Mouse (Mus musculus): Measurements from ENCODE around the gene Acad12. TPM values are rescaled to one million over a fixed set of nuclear protein-coding genes. Genes with fewer than 3 reads are reported as not detected.

Gene Acad12
- polyA plus RNA-seq, 1 experiment from 2014 or later = 3.5 TPM

DNA sequence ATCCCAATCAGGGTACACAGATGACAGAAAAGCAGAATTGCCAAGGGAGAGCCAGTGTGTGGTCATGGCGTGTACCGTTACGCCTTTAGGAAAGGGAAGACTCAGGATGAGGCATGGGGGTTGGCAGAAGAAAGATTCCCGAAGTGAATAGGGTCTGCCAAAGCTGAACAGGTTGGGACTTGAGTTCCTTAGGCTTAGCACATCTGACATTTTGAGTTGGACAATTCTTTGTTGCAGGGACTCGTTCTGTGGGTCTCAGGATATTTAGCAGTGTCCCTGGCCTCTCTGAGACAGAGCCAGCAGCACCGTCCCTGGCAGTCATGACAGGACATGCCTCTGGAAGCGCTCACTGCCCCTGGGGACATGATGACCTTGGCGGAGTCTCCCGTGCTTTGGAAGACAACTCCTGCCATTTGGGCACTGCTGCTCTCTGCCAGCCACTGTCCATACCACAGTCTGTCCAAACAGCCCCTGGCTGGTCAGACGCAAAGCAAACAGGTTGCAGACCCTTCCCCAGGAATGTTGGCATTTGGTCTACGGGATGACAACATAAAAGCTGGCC lies 41.7 kb downstream of the Acad12 start:
- no peak overlapping the region for H3K4me3 ChIP-seq (ENCODE audit: low read depth, low read length)
- TF ChIP-seq CTCF (IDR thresholded peaks at IDR 0.05; ENCODE audit: low read depth) = no peak

GRCm38 (mm10) chr5:121575867-121576266 lies 42.9 kb downstream of the Acad12 start:
- Histone ChIP-seq H3K27me3 (replicated peaks; ENCODE audit: control insufficient read depth, insufficient read depth, low read length) (no peaks in the 10 kb centered on the region), H3K36me3 (ENCODE audit: control insufficient read depth, insufficient read depth) (peaks cover 86% of the 10 kb centered on the region), H3K4me3 (ENCODE audit: low read depth, low read length) (no peak overlapping the region), H3K4me1 (replicated peaks; ENCODE audit: control insufficient read depth, insufficient read depth, low read length) (no peaks in the 10 kb centered on the region), H3K4me2 (replicated peaks; ENCODE audit: low read depth) (no peak overlapping the region), H3K9ac (ENCODE audit: low read depth, low read length) (no peak overlapping the region), H3K27ac (ENCODE audit: low read depth, low read length) (no peak overlapping the region), H3K9me3 (ENCODE audit: control insufficient read depth) (no peaks in the 10 kb centered on the region)
- WGBS = 96% methylated on average over 11 of the region's 11 CpGs
- no peak for TF ChIP-seq CTCF (IDR thresholded peaks at IDR 0.05; ENCODE audit: low read depth)
- ATAC-seq = no peak

More for the DNA sequence above, 41.7 kb downstream of the Acad12 start:
- H3K9me3 ChIP-seq (ENCODE audit: control insufficient read depth) = no peaks in the 10 kb centered on the region
- 84% methylated on average over 11 of the region's 11 CpGs for WGBS
- H3K36me3 ChIP-seq (ENCODE audit: control insufficient read depth, insufficient read depth) = peaks cover 75% of the 10 kb centered on the region
- H3K9ac ChIP-seq (ENCODE audit: low read depth, low read length) = no peak overlapping the region
- H3K27me3 ChIP-seq (replicated peaks; ENCODE audit: control insufficient read depth, insufficient read depth, low read length) = no peaks in the 10 kb centered on the region
- ATAC-seq = no peak
- no peak overlapping the region for H3K4me2 ChIP-seq (replicated peaks; ENCODE audit: low read depth)
- no peaks in the 10 kb centered on the region for H3K4me1 ChIP-seq (replicated peaks; ENCODE audit: control insufficient read depth, insufficient read depth, low read length)
- no peak overlapping the region for H3K27ac ChIP-seq (ENCODE audit: low read depth, low read length)

DNA sequence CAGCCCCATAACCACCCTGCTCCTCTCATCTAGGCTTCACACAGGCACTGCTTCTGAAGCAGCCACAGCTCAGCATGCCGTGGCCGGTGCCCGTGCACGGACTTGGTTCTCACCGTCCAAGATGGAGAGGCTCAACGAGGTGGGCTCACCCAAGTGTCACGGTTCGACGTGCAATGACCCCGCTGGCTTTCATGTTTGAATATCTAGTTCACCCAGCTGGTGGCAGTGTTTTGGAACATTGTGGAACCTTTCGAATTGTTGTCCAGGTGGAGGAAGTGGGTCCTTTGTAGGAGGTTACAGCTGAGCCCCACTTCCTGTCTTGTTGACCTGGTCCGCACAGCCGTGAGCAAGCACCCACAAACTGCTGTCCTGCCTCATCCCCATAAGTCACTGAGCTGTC lies 44.6 kb downstream of the Acad12 start:
- WGBS = 91% methylated on average over 13 of the region's 13 CpGs
- Histone ChIP-seq H3K9me3 (ENCODE audit: control insufficient read depth) (no peaks in the 10 kb centered on the region), H3K36me3 (ENCODE audit: control insufficient read depth, insufficient read depth) (peaks cover 81% of the 10 kb centered on the region), H3K9ac (ENCODE audit: low read depth, low read length) (no peak overlapping the region), H3K4me1 (replicated peaks; ENCODE audit: control insufficient read depth, insufficient read depth, low read length) (no peaks in the 10 kb centered on the region), H3K4me3 (ENCODE audit: low read depth, low read length) (no peak overlapping the region), H3K4me2 (replicated peaks; ENCODE audit: low read depth) (no peak overlapping the region), H3K27me3 (replicated peaks; ENCODE audit: control insufficient read depth, insufficient read depth, low read length) (no peaks in the 10 kb centered on the region), H3K27ac (ENCODE audit: low read depth, low read length) (no peak overlapping the region)
- TF ChIP-seq CTCF (IDR thresholded peaks at IDR 0.05; ENCODE audit: low read depth) = no peak
- no peak for ATAC-seq

DNA sequence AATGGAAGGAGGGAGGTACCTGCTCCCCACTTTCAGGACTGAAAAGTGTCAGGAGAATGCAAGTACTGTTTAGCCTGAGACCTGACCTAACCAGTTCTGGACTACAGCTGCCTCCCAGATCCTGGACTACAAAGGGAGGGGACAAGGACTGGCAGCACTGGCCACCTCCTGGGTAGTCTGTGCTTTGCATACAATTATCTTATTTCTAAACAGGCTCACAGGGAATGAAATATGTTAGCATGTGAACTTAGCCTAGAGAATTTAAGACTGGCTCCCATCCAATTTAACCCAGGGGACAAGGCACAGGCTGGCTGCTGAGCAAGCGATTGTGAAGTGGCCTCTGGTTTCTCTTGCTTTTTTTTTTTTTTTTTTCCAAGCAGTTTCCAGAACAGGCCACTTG lies 48.0 kb downstream of the Acad12 start:
- 52% methylated on average over 1 of the region's 1 CpGs for WGBS
- Histone ChIP-seq H3K27me3 (replicated peaks; ENCODE audit: control insufficient read depth, insufficient read depth, low read length) (no peaks in the 10 kb centered on the region), H3K9me3 (ENCODE audit: control insufficient read depth) (no peaks in the 10 kb centered on the region), H3K4me2 (replicated peaks; ENCODE audit: low read depth) (no peak overlapping the region), H3K4me1 (replicated peaks; ENCODE audit: control insufficient read depth, insufficient read depth, low read length) (no peaks in the 10 kb centered on the region), H3K36me3 (ENCODE audit: control insufficient read depth, insufficient read depth) (peaks cover 60% of the 10 kb centered on the region), H3K27ac (ENCODE audit: low read depth, low read length) (no peak overlapping the region), H3K4me3 (ENCODE audit: low read depth, low read length) (no peak overlapping the region), H3K9ac (ENCODE audit: low read depth, low read length) (no peak overlapping the region)
- no peak for ATAC-seq
- TF ChIP-seq CTCF (IDR thresholded peaks at IDR 0.05; ENCODE audit: low read depth) = no peak

DNA sequence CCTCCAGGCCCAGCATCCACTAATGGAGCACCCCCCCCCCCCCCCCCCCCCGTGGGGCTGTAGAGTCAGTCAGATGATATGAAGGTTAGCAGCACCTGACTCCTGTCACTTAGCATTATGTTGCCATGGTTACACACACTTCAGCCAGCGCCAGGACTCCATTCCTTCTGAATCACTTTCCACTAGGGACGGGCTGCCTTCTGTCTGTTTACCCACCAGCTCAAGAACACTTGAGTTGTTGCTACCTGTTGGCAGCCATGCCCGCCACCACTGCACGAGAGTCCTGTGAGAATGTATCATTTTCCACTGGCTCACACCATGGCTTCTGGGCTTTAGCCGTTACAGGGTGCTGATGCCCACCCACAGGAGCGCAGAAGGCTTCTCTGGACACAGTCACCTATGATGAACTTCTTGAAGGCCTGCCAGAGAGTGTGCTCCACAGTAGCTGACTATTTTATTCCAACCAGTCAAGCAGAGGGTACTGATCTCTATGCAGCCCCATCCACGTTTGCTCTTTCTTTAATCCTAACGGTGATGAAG lies 48.8 kb downstream of the Acad12 start:
- Histone ChIP-seq H3K27me3 (replicated peaks; ENCODE audit: control insufficient read depth, insufficient read depth, low read length) (no peaks in the 10 kb centered on the region), H3K4me2 (replicated peaks; ENCODE audit: low read depth) (no peak overlapping the region), H3K27ac (ENCODE audit: low read depth, low read length) (no peak overlapping the region), H3K9me3 (ENCODE audit: control insufficient read depth) (no peaks in the 10 kb centered on the region), H3K4me3 (ENCODE audit: low read depth, low read length) (no peak overlapping the region), H3K4me1 (replicated peaks; ENCODE audit: control insufficient read depth, insufficient read depth, low read length) (0 out of 2 replicates have a peak, but pooled peaks cover 4% of the 10 kb centered on the region), H3K36me3 (ENCODE audit: control insufficient read depth, insufficient read depth) (peaks cover 52% of the 10 kb centered on the region), H3K9ac (ENCODE audit: low read depth, low read length) (no peak overlapping the region)
- 73% methylated on average over 9 of the region's 9 CpGs for WGBS
- no peak for TF ChIP-seq CTCF (IDR thresholded peaks at IDR 0.05; ENCODE audit: low read depth)
- ATAC-seq = no peak

DNA sequence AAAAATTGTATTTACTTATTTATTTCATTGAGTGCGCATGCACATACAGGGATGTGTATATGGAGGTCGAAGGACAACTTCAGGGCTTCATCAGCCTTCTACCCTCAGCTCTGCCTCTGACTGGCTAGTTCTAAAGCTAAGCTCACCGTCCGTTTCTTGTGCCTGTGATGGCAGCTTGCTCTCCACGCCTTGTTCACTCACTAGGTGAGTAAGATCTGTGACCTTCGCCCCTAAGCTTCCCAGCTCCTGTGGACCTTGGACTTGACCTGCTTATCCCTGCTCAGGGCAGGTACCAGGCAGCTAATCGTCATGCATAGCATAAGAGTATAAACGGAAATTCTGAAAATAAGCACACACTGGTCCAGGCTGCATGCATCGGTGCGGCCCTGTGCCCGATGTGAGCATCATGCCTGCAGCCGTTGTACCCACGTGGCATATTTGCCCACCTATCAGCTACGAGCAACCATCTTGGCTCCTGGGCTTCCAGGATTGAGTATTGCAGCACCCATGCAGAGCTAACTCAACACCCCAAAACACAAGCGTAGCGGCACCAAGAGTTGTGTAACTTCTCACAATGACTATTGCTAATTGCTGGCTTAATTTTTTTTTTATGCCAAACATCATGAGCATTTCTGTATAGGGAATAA lies 52.6 kb downstream of the Acad12 start:
- H3K4me2 ChIP-seq (replicated peaks; ENCODE audit: low read depth) = no peak overlapping the region
- peak; percentile 91 for ATAC-seq
- TF ChIP-seq CTCF (IDR thresholded peaks at IDR 0.05; ENCODE audit: low read depth) = no peak
- no peak overlapping the region for H3K9ac ChIP-seq (ENCODE audit: low read depth, low read length)
- peaks cover 17% of the 10 kb centered on the region for H3K36me3 ChIP-seq (ENCODE audit: control insufficient read depth, insufficient read depth)
- peak overlapping the region; percentile 69 for H3K27ac ChIP-seq (ENCODE audit: low read depth, low read length)
- WGBS = 47% methylated on average over 16 of the region's 16 CpGs
- 0 out of 2 replicates have a peak, but pooled peaks cover 4% of the 10 kb centered on the region for H3K4me1 ChIP-seq (replicated peaks; ENCODE audit: control insufficient read depth, insufficient read depth, low read length)
- H3K4me3 ChIP-seq (ENCODE audit: low read depth, low read length) = no peak overlapping the region
- H3K9me3 ChIP-seq (ENCODE audit: control insufficient read depth) = no peaks in the 10 kb centered on the region
- no peaks in the 10 kb centered on the region for H3K27me3 ChIP-seq (replicated peaks; ENCODE audit: control insufficient read depth, insufficient read depth, low read length)
